Mouse (Mus musculus): ENCODE results near the gene Ern1.
"Not testable (repeated sequence)": the region's sequence is repeated elsewhere in the genome, so short reads cannot be mapped to it uniquely, and the experiment has no call there.

Gene Ern1

GRCm38 (mm10) chr11:106437543-106437942, 50.1 kb downstream of the Ern1 start:
- no peak for DNase-seq (ENCODE audit: low spot score)

- DNase-seq (ENCODE audit: low spot score) = peak; percentile 18
Observed at GRCm38 (mm10) chr11:106437039-106437438, 50.6 kb downstream of the Ern1 start.

DNA sequence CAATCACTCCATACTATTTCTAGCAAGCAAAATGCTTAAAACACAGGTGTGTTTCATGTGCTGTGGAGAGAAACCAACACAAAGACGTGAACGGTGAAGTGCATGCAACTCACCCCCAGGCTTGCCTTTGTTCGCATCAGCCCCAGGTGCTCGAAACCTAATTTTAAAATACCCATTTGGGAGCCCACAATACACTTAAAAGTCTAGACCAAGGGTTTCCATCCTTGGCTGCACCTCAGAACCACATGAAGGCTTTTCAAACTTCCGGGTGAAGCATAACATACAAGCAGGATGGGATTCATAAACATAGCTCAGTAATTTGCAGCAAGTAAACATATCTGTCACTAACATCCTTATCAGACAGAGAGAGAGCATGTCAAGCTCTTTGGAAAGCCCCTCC, 57.3 kb downstream of the Ern1 start:
- no peak for DNase-seq (ENCODE audit: low spot score)

DNA sequence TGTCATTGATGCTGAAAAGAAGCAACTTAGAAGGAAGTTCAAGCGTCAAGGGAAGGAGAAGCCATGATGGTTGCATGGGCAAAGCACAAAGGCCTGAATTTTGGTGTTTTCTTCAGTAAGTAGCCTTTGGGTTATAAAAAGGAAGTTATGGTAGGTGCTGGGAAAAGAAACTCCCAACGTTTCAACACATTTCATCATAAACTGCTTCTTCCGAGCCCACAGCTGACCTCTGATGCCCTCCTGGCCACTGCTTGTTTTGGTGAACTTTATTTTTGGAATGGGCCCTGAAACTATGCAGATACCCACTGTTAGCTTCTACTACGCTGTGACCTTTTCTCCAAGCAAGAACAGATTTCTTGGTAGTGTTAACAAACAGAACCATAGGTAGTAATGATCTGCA, 58.0 kb downstream of the Ern1 start:
- DNase-seq (ENCODE audit: low spot score) = no peak

DNA sequence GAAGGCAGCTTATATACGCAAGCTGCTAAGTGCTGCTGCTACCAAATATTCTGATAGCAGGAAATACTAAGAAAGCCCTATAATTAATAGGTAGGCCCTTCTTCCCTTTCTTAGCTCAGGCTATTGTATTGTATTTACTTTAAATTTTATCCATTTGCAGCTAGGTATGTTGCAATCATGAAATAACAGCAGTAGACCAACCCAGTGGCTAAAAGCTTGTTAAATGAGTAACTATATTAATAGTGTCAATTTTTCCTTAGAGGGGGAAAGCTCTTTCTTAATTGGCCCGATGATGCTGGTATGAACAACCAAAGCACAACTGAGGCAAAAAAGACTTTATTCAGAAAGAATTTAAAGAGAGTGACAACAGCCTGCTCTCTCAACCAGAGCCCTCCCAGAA, 59.1 kb downstream of the Ern1 start:
- DNase-seq (ENCODE audit: low spot score) = no peak

DNA sequence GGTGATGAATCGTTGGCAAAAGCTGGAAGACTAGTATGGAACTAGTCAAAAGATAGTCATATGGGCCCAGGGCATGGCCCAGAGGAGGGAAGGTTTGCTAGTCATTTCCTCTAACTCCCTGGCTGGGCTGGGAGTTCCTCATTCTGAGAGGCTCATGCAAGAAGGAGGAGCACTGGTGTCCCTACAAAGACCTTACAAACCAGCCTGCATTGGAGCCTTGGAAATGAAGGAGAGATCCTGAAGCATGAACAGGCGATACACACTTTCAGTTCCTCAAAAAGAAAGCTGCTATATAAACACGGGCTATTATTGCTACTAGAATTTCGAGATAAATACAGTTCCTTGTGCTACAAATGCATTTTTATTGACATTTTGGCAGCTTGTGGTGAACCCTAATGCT, 59.5 kb downstream of the Ern1 start:
- no peak for DNase-seq (ENCODE audit: low spot score)

- no peak for DNase-seq (ENCODE audit: low spot score)
Observed at GRCm38 (mm10) chr11:106426447-106426846, 61.2 kb downstream of the Ern1 start.

GRCm38 (mm10) chr11:106425201-106425600, 62.5 kb downstream of the Ern1 start:
- no peak for DNase-seq (ENCODE audit: low spot score)

DNA sequence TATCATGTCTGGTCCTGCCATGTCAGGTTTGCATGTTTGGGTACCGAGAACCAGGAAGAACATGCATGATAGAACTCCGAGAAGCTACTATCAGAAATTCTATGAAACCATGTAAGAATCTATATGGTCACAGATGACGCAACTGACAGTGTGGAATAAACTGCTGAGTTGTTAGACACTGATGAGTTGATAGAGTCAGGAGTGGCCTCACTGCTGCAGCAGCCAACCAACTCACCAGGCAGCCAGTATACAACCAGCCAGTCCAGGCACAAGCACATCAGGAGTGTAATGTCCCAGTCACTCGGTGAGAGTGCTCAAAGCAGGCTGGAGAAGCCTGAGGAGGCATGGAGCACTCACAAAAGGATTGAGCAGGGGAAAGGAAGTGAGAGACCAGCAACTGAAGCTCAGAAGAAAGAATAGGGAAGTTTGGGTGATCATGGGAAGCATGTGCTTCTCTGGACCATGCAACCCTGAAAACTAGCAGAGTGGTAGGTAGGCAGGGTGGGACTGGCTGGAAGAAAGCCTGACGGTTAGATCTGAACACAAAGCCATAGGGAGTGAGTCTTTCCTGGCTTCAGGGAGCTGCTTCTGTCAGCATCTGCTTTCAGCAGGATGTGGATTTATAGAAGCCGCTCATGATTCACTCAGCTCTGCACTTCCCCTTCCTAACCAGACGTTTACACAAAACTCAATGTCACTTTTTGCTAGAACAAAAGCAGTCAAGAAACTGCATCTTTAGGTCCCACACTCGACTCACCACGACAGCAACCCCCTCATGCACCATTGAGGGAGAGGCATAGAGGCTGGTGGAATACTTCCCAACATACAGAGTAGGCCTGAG, 68.2 kb downstream of the Ern1 start:
- DNase-seq (ENCODE audit: low spot score) = no peak

DNA sequence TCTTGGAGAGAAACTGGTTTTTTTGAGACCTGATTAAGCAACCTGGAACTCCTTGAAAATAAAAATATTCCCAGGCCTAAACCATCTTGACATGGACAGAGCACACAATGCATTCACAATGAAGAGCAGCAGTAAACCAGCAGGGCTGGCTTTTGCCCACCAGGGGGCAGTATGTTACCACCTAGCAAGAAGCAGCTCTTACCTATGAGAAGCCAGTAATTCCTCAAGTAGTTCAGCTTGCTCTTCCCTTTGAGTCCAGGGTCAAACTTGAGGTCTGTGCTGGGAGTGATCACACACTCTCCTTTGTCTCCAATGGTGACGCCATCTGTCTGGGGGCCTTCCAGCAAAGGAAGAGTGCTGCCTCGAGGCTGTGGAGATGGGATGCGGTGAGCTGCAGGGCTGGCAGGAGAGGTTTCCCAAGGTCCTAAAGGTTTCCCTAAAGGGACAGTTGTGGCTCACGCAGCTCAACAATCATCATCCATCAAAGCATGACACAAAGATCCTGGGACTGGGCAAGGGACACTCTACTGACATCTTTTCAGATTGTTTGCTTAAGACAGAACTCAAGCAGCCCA, 68.9 kb downstream of the Ern1 start:
- peak; percentile 84 for DNase-seq (ENCODE audit: low spot score)

DNA sequence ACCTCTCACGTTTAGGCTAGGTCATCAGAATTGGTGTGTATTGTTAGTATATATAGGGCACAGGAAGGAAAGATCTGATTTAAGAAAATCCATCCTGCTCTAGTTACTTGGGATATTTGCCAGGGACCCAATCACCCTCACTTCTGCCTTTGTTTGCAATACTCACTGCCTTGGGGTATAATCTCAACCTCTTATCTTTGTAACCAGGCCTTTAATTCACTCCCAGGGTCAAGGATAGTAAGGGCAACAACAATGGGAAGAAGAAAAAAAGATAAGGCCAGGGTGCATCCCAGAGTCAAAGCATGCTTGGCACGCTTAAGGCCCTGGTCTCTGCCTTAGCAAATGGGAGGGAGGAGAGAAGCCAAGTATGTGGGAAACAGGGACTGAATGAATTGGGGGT, 69.8 kb downstream of the Ern1 start:
- DNase-seq (ENCODE audit: low spot score) = no peak

DNA sequence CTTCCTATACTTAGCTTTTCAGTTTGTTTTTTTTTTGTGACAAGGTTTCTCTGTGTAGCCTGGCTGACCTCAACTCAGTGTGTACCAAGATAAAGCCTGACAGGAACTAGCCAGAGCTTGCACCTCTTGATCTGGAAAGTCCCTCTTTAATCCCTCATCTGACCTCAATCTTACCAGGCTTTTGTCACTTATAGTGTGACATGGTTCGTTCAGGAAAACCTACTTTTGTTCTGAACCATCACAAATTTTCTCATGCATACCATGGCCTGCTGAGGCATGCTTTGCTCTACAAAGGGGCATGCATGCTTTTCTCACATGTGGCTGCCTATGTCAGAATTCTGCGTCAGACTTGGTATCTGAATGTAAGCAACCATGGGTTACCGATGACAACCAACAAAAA, 71.3 kb downstream of the Ern1 start:
- no peak for DNase-seq (ENCODE audit: low spot score)

GRCm38 (mm10) chr11:106412641-106413360, 74.9 kb downstream of the Ern1 start:
- no peak for DNase-seq (ENCODE audit: low spot score)

- no peak for DNase-seq (ENCODE audit: low spot score)
Observed at GRCm38 (mm10) chr11:106411157-106411556, 76.5 kb downstream of the Ern1 start.

DNA sequence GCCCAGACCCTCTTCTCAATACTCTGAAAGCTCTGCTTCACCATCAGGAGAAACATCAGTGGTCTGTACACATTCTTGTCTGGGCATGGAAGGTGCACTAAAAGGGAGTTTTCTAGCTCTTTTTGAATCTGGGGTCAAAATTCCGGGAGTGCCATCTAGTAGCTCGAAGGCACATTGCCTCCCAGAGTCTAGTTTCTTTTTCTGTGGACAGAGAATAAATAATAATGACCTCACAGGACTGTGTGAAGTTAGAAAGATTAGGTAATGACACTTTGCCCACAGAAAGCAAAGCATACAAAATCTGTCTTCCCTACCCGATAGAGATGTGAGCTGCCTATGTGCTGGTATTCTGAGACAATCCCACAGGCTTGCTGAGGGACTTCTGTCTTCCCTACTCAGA, 77.1 kb downstream of the Ern1 start:
- DNase-seq (ENCODE audit: low spot score) = no peak

GRCm38 (mm10) chr11:106410011-106410410, 77.6 kb downstream of the Ern1 start:
- no peak for DNase-seq (ENCODE audit: low spot score)

GRCm38 (mm10) chr11:106398481-106398880, 89.2 kb downstream of the Ern1 start:
- DNase-seq (ENCODE audit: low spot score) = no peak

- no peak for DNase-seq (ENCODE audit: low spot score)
Observed at GRCm38 (mm10) chr11:106397656-106398055, 90.0 kb downstream of the Ern1 start.

- DNase-seq (ENCODE audit: low spot score) = not testable (repeated sequence)
Observed at GRCm38 (mm10) chr11:106394055-106394454, 93.6 kb downstream of the Ern1 start.

GRCm38 (mm10) chr11:106393331-106393616, 94.4 kb downstream of the Ern1 start:
- no peak for DNase-seq (ENCODE audit: low spot score)

DNA sequence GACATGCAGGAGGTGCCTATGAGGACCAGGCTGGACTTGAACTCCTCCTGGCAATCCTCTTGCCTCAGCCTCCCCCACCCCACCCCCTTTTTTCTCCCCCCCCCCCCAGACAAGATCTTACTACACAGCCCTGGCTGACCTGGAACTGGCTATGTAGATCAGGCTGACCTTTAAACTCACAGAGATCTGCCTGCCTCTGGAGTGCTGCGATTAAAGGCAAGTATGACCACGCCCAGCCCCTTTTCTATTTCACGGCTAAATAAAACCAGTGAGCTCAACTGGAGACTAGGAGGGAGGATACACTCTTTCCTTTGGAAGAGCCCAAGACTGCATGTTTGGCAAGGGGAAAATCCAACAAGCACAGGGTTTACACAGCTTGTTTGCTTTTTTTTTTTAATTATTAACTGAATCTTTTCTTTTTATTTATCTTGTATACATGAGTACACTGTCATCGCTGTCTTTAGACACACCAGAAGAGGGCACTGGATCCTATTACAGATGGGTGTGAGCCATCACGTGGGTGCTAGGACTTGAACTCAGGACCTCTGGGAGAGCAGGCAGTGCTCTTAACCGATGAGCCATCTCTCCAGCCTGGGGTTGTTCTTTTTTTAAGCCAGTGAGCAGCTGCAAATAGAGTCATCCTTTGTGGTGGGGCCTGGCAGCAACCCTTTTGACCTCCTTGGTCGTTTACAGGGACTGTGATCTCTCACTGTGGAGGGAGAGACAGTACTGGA, 94.9 kb downstream of the Ern1 start:
- no peak for DNase-seq (ENCODE audit: low spot score)

DNA sequence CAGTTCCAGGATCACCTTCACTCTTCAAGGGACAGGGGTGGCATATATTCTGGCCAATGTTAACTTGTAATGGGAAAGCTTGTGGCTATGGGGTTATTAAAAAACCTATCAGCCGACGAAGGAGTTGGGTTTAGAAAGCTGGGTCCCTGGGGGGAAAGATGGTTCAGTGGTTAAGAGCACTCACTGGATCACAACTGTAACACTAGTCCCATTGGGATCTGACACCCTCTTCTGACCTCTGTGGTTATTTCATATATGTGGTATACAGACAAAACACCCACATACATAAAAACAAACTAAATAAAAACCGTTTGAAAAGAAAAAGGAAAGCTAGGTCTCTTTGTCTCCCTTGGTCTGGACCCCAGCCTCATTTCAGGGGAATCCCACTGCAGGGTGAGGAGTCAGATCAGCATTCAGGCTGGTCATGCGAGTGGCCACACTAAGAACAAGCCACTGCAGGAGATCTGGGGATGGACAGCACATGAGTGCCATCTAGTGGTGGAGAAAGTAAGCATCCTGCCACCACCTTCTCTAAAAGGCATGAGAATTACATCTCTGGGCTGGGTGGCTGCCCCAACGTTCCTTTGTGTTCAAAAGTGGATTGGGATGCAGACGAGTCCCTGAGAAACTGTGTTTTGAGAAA, 96.0 kb downstream of the Ern1 start:
- peak; percentile 73 for DNase-seq (ENCODE audit: low spot score)

All from urinary bladder, postnatal 14 days (tissue).